Mouse (Mus musculus) lung, postnatal 0 days (tissue): ENCODE measurements around the gene Dnah3.

Experiments
- CTCF ChIP-seq: IDR thresholded peaks from 2 replicates; pipeline ENCODE4 v1.5.1; 2016; ENCODE audit warnings: antibody characterized with exemption, mild to moderate bottlenecking
- EP300 ChIP-seq: IDR thresholded peaks from 2 replicates; pipeline ENCODE4 v1.6.1; 2016; ENCODE audit warnings: antibody characterized with exemption, mild to moderate bottlenecking, control low read depth

GRCm38 (mm10) chr7:119976256-119976655 lies 118.8 kb downstream of the Dnah3 start:
- no peak for TF ChIP-seq CTCF
- TF ChIP-seq EP300: no peak
